Mouse (Mus musculus) stomach, embryonic 15.5 days (tissue): ENCODE results near the gene Dusp5. TPM values are rescaled to one million over a fixed set of nuclear protein-coding genes. Genes with fewer than 3 reads are reported as not detected.

Experiments used
- ATAC-seq: fragments of 200-750 bp; cut with Nextera tagmentation; 2 replicates; pipeline ENCODE4 v1.8.0; 2017; ENCODE audit warnings: low read depth, moderate number of reproducible peaks, moderate TSS enrichment; ENCODE audit not compliant: insufficient read depth, low FRiP score
- H3K27ac ChIP-seq: fragments of 300-500 bp; sonication (generic); 2 replicates; pipeline ENCODE4 v1.5.1; 2015; ENCODE audit warnings: mild to moderate bottlenecking, inconsistent platforms
- H3K27me3 ChIP-seq: fragments of 300-500 bp; sonication (generic); replicated peaks from 2 replicates; pipeline ENCODE4 v1.6.1; 2015; ENCODE audit warnings: inconsistent platforms
- H3K36me3 ChIP-seq: fragments of 300-500 bp; sonication (generic); 2 replicates; pipeline ENCODE4 v1.6.1; 2015; ENCODE audit warnings: inconsistent platforms
- H3K4me1 ChIP-seq: fragments of 300-500 bp; sonication (generic); 2 replicates; pipeline ENCODE4 v1.6.1; 2015; ENCODE audit warnings: inconsistent platforms
- H3K4me2 ChIP-seq: fragments of 300-500 bp; sonication (generic); 2 replicates; pipeline ENCODE4 v1.6.1; 2015; ENCODE audit warnings: mild to moderate bottlenecking, inconsistent platforms
- H3K4me3 ChIP-seq: fragments of 300-500 bp; sonication (generic); replicated peaks from 2 replicates; pipeline ENCODE4 v1.5.1; 2015; ENCODE audit warnings: inconsistent platforms
- H3K9ac ChIP-seq: fragments of 300-500 bp; sonication (generic); 2 replicates; pipeline ENCODE4 v1.6.1; 2015; ENCODE audit warnings: inconsistent platforms
- H3K9me3 ChIP-seq: fragments of 300-500 bp; sonication (generic); 2 replicates; pipeline ENCODE4 v1.6.1; 2016; ENCODE audit warnings: inconsistent platforms
- WGBS: fragments of 180-500 bp; shearing (Covaris S2); methylation state at CpG from one replicate; pipeline ENCODE4 v1.1.7; 2015; 5-methylcytosine and 5-hydroxymethylcytosine counted together
- polyA plus RNA-seq: library from polyadenylated mRNA; unstranded; fragments of >200 nt; fragmentation: Nextera tagmentation; extraction: Ambion mirVana; gene quantifications from 2 replicates; pipeline ENCODE4 v1.2.1, GENCODE M21; 2015

The Dusp5 gene
- polyA plus RNA-seq, 1 experiment from 2014 or later: 7.4 TPM

- Histone ChIP-seq H3K9me3 (no peaks in the 10 kb centered on the region), H3K36me3 (no peaks in the 10 kb centered on the region), H3K4me2 (no peak overlapping the region), H3K27ac (no peak overlapping the region), H3K27me3 (no peaks in the 10 kb centered on the region), H3K4me1 (peaks cover 6% of the 10 kb centered on the region; the same call in 1 of the 2 replicates), H3K9ac (no peak overlapping the region), H3K4me3 (no peak overlapping the region)
- ATAC-seq: no peak
- WGBS: 70% methylated on average over 10 of the region's 10 CpGs
These were observed 8.9 kb upstream of the Dusp5 start for GRCm38 (mm10) chr19:53519981-53520380.

DNA sequence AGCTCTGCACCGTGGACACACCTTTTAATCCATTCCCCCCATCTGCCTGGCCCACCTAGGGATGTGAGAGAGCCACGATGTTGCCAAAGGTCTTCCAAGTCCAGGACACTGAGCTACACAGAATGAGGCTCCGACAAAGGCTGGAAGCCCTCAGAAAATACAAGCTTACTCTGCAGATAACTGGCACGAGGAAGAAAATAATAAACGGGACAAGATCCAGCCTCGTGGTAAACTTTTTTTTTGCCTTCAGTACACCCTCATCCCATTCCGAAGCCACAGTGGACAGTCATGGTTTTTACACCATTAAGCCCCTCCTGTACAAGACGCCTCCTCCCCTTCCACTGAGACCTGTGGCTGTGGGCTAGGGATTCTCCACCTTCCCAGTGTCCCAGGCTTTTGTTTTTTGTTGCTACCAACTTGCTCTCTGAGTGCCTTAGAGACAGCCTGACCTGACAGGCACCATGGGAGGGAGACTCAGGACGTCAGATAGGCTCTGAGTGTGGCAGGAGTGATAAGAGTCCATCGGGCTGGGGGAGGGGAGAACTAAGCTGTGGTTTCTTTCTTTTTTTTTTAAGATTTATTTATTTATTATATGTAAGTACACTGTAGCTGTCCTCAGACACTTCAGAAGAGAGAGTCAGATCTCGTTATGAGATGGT is 7.6 kb upstream of the Dusp5 start:
- no peaks in the 10 kb centered on the region for H3K36me3 ChIP-seq
- no peaks in the 10 kb centered on the region for H3K9me3 ChIP-seq
- ATAC-seq: no peak
- no peak overlapping the region for H3K9ac ChIP-seq
- H3K27me3 ChIP-seq: no peaks in the 10 kb centered on the region
- 43% methylated on average over 11 of the region's 11 CpGs for WGBS
- H3K4me3 ChIP-seq: no peak overlapping the region
- H3K4me2 ChIP-seq: no peak overlapping the region
- peaks cover 6% of the 10 kb centered on the region; the same call in 1 of the 2 replicates for H3K4me1 ChIP-seq
- no peak overlapping the region for H3K27ac ChIP-seq

- Histone ChIP-seq H3K4me2 (no peak overlapping the region), H3K27me3 (peaks cover 5% of the 10 kb centered on the region; the same call in 1 of the 2 replicates), H3K9ac (no peak overlapping the region), H3K36me3 (no peaks in the 10 kb centered on the region), H3K4me3 (no peak overlapping the region), H3K9me3 (no peaks in the 10 kb centered on the region), H3K4me1 (peaks cover 15% of the 10 kb centered on the region), H3K27ac (no peak overlapping the region)
- 34% methylated on average over 10 of the region's 10 CpGs for WGBS
- ATAC-seq: no peak
These were observed 1.4 kb upstream of the Dusp5 start for GRCm38 (mm10) chr19:53527480-53527879.

GRCm38 (mm10) chr19:53528131-53528621 is 733 bp upstream of the Dusp5 start:
- 2% methylated on average over 13 of the region's 13 CpGs for WGBS
- Histone ChIP-seq H3K36me3 (no peaks in the 10 kb centered on the region), H3K9me3 (no peaks in the 10 kb centered on the region), H3K4me3 (peak overlapping the region; percentile 73), H3K4me2 (peak overlapping the region; percentile 81), H3K27ac (no peak overlapping the region), H3K9ac (peak overlapping the region; percentile 63; the same call in 1 of the 2 replicates), H3K4me1 (peaks cover 15% of the 10 kb centered on the region), H3K27me3 (peaks cover 5% of the 10 kb centered on the region; the same call in 1 of the 2 replicates)
- 0 out of 2 replicates have a peak, but pooled peaks have one; percentile 1 for ATAC-seq

DNA sequence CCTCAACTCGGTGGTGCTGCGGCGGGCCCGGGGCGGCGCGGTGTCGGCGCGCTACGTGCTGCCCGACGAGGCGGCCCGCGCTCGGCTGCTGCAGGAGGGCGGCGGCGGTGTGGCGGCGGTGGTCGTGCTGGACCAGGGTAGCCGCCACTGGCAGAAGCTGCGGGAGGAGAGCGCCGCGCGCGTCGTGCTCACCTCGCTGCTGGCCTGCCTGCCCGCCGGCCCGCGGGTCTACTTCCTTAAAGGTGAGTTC is 471 bp downstream of the Dusp5 start:
- no peaks in the 10 kb centered on the region for H3K9me3 ChIP-seq
- H3K4me2 ChIP-seq: peak overlapping the region; percentile 81
- no peak; the same call in none of the 2 replicates for ATAC-seq
- peaks cover 5% of the 10 kb centered on the region; the same call in 1 of the 2 replicates for H3K27me3 ChIP-seq
- H3K9ac ChIP-seq: peak overlapping the region; percentile 10; the same call in 1 of the 2 replicates
- 0% methylated on average over 17 of the region's 36 CpGs for WGBS
- H3K27ac ChIP-seq: no peak overlapping the region
- no peaks in the 10 kb centered on the region for H3K36me3 ChIP-seq
- peak overlapping the region; percentile 73 for H3K4me3 ChIP-seq
- peaks cover 15% of the 10 kb centered on the region for H3K4me1 ChIP-seq

GRCm38 (mm10) chr19:53529705-53530562 is 1.0 kb downstream of the Dusp5 start:
- H3K27ac ChIP-seq: no peak overlapping the region
- H3K4me2 ChIP-seq: peak overlapping the region; percentile 81
- H3K4me3 ChIP-seq: peak overlapping the region; percentile 73
- H3K27me3 ChIP-seq: peaks cover 5% of the 10 kb centered on the region; the same call in 1 of the 2 replicates
- peak overlapping the region; percentile 10; the same call in 1 of the 2 replicates for H3K9ac ChIP-seq
- peaks cover 15% of the 10 kb centered on the region for H3K4me1 ChIP-seq
- no peaks in the 10 kb centered on the region for H3K36me3 ChIP-seq
- no peaks in the 10 kb centered on the region for H3K9me3 ChIP-seq
- WGBS: 10% methylated on average over 31 of the region's 31 CpGs
- ATAC-seq: peak; percentile 32; the same call in 1 of the 2 replicates

GRCm38 (mm10) chr19:53531416-53531815 is 2.5 kb downstream of the Dusp5 start:
- Histone ChIP-seq H3K9ac (no peak overlapping the region), H3K4me1 (peaks cover 15% of the 10 kb centered on the region), H3K36me3 (no peaks in the 10 kb centered on the region), H3K9me3 (no peaks in the 10 kb centered on the region), H3K4me2 (no peak overlapping the region), H3K4me3 (no peak overlapping the region), H3K27me3 (peaks cover 5% of the 10 kb centered on the region; the same call in 1 of the 2 replicates), H3K27ac (no peak overlapping the region)
- no peak for ATAC-seq
- WGBS: 64% methylated on average over 10 of the region's 10 CpGs

DNA sequence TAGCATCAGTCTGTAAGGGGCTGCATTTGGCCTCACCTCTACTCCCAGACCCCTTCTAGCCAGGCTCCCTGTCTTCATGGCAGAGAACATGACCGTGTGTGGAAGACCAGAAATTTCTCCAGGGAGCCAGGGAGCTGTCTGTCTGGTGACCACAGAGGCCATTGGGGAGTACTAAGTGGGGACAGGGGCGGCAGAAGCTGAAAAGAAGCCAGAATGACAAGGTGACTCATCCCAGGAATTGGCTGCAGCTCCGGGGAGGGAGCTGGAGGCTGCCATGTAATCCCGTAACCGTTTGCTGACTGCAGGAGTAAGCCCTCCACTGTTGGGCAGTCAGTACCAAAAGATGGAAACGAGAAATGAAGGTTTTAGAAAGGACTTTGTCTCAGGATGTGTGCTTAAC is 3.1 kb downstream of the Dusp5 start:
- Histone ChIP-seq H3K4me2 (no peak overlapping the region), H3K9me3 (no peaks in the 10 kb centered on the region), H3K4me1 (peaks cover 15% of the 10 kb centered on the region), H3K27me3 (peaks cover 5% of the 10 kb centered on the region; the same call in 1 of the 2 replicates), H3K9ac (no peak overlapping the region), H3K27ac (no peak overlapping the region), H3K4me3 (no peak overlapping the region), H3K36me3 (no peaks in the 10 kb centered on the region)
- WGBS: 49% methylated on average over 6 of the region's 6 CpGs
- ATAC-seq: no peak

DNA sequence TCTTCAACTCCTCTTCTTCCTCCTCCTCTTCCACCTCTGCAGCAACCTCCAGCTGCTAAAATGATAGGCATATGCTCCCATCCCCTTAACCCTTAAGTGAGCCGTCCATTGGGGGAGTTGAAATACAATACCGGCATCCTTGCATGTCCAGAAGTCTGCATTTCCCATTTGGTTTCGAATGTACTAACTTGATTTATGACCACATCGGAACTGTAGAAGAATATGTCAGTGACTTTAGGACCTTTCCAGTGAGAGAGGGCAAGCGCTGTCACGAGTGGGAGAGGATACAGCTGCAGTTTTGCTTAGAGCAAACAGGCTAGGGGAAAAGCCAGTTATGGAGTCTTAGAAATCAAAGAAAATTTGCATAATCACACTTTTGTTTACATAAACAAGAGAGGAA is 3.8 kb downstream of the Dusp5 start:
- Histone ChIP-seq H3K27ac (no peak overlapping the region), H3K4me3 (no peak overlapping the region), H3K4me2 (no peak overlapping the region), H3K36me3 (no peaks in the 10 kb centered on the region), H3K4me1 (peaks cover 14% of the 10 kb centered on the region), H3K9ac (no peak overlapping the region), H3K9me3 (no peaks in the 10 kb centered on the region), H3K27me3 (peaks cover 5% of the 10 kb centered on the region; the same call in 1 of the 2 replicates)
- ATAC-seq: no peak
- WGBS: 41% methylated on average over 6 of the region's 6 CpGs

- H3K9ac ChIP-seq: no peak overlapping the region
- H3K4me1 ChIP-seq: peaks cover 8% of the 10 kb centered on the region
- H3K36me3 ChIP-seq: no peaks in the 10 kb centered on the region
- no peak overlapping the region for H3K4me2 ChIP-seq
- no peak for ATAC-seq
- H3K27ac ChIP-seq: no peak overlapping the region
- WGBS: 80% methylated on average over 7 of the region's 7 CpGs
- no peaks in the 10 kb centered on the region for H3K9me3 ChIP-seq
- no peak overlapping the region for H3K4me3 ChIP-seq
- peaks cover 5% of the 10 kb centered on the region; the same call in 1 of the 2 replicates for H3K27me3 ChIP-seq
These were observed 4.3 kb downstream of the Dusp5 start for GRCm38 (mm10) chr19:53533236-53533635.

DNA sequence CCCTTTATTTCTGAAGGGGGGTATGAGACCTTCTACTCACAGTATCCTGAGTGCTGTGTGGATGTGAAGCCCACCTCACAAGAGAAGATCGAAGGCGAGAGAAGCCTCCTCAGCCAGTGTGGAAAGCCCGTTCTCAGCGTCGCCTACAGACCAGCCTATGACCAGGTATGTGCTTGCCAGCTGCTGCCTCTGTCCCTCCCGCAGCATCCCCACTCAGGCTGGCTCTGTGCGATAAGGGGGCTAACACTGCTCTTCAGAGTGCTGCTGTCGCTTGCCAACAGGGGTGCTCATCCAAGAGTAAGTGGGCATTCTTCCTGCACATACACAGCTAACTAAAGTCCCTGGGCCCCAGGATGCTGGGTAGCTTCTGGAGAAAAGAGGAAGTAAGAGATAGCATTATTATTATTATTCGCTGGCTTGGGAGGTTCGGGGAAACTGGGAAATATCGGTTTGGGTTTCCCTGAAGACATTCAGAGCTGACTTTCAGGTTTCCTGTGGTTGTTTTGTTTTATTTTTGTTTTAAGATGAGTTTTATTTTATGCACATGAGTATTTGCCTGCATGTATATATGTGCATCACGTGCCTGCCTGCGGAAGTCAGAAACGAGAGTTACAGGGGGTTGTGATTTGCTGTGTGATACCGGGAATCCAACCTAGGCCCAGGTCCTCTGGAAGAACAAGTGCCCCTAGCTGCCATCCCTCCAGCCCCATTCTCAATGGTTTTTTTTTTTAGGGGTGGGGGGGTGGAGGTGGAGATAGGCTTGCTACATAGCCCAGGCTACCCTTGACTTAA is 5.1 kb downstream of the Dusp5 start:
- H3K9ac ChIP-seq: no peak overlapping the region
- peaks cover 8% of the 10 kb centered on the region; the same call in 1 of the 2 replicates for H3K4me1 ChIP-seq
- no peaks in the 10 kb centered on the region for H3K36me3 ChIP-seq
- H3K4me3 ChIP-seq: no peak overlapping the region
- 90% methylated on average over 15 of the region's 15 CpGs for WGBS
- H3K4me2 ChIP-seq: no peak overlapping the region
- H3K9me3 ChIP-seq: no peaks in the 10 kb centered on the region
- no peak for ATAC-seq
- no peak overlapping the region for H3K27ac ChIP-seq
- H3K27me3 ChIP-seq: peaks cover 5% of the 10 kb centered on the region; the same call in 1 of the 2 replicates
